Mouse (Mus musculus): ENCODE results near the gene Arhgap29. TPM values are rescaled to one million over a fixed set of nuclear protein-coding genes. Genes with fewer than 3 reads are reported as not detected.

Gene Arhgap29
- polyA plus RNA-seq, 1 experiment: not detected

- peaks cover 19% of the 10 kb centered on the region for H3K4me1 ChIP-seq (ENCODE audit: control insufficient read depth)
- H3K27me3 ChIP-seq (ENCODE audit: control insufficient read depth): no peaks in the 10 kb centered on the region
- no peaks in the 10 kb centered on the region for H3K9me3 ChIP-seq (ENCODE audit: control insufficient read depth, low read length)
- H3K36me3 ChIP-seq (ENCODE audit: control insufficient read depth): no peaks in the 10 kb centered on the region
- no peak for TF ChIP-seq GATA1 (IDR thresholded peaks at IDR 0.05; ENCODE audit: low read length)
- TF ChIP-seq TAL1 (IDR thresholded peaks at IDR 0.05; ENCODE audit: low read length): no peak
- no peak overlapping the region for H3K4me3 ChIP-seq (replicated peaks)
Observed at GRCm38 (mm10) chr3:121969451-121969850, 17.1 kb downstream of the Arhgap29 start.

- H3K4me1 ChIP-seq (ENCODE audit: control insufficient read depth): peaks cover under 1% of the 10 kb centered on the region
- TF ChIP-seq GATA1 (IDR thresholded peaks at IDR 0.05; ENCODE audit: low read length) (no peak), TAL1 (IDR thresholded peaks at IDR 0.05; ENCODE audit: low read length) (no peak)
- H3K4me3 ChIP-seq (replicated peaks): no peak overlapping the region
- no peaks in the 10 kb centered on the region for H3K9me3 ChIP-seq (ENCODE audit: control insufficient read depth, low read length)
- no peaks in the 10 kb centered on the region for H3K27me3 ChIP-seq (ENCODE audit: control insufficient read depth)
- no peaks in the 10 kb centered on the region for H3K36me3 ChIP-seq (ENCODE audit: control insufficient read depth)
Observed at GRCm38 (mm10) chr3:121973761-121974160, 21.4 kb downstream of the Arhgap29 start.

GRCm38 (mm10) chr3:121975381-121975780 lies 23.0 kb downstream of the Arhgap29 start:
- Histone ChIP-seq H3K4me3 (replicated peaks) (no peak overlapping the region), H3K9me3 (ENCODE audit: control insufficient read depth, low read length) (no peaks in the 10 kb centered on the region), H3K4me1 (ENCODE audit: control insufficient read depth) (no peaks in the 10 kb centered on the region), H3K36me3 (ENCODE audit: control insufficient read depth) (no peaks in the 10 kb centered on the region), H3K27me3 (ENCODE audit: control insufficient read depth) (no peaks in the 10 kb centered on the region)
- TF ChIP-seq GATA1 (IDR thresholded peaks at IDR 0.05; ENCODE audit: low read length): no peak
- TF ChIP-seq TAL1 (IDR thresholded peaks at IDR 0.05; ENCODE audit: low read length): no peak

GRCm38 (mm10) chr3:121981306-121981705 lies 29.0 kb downstream of the Arhgap29 start:
- TF ChIP-seq TAL1 (IDR thresholded peaks at IDR 0.05; ENCODE audit: low read length) (no peak), GATA1 (IDR thresholded peaks at IDR 0.05; ENCODE audit: low read length) (no peak)
- Histone ChIP-seq H3K36me3 (ENCODE audit: control insufficient read depth) (peaks cover 2% of the 10 kb centered on the region; the same call in 1 of the 2 replicates), H3K27me3 (ENCODE audit: control insufficient read depth) (no peaks in the 10 kb centered on the region), H3K4me1 (ENCODE audit: control insufficient read depth) (no peaks in the 10 kb centered on the region), H3K9me3 (ENCODE audit: control insufficient read depth, low read length) (no peaks in the 10 kb centered on the region), H3K4me3 (replicated peaks) (no peak overlapping the region)

- no peak for TF ChIP-seq TAL1 (IDR thresholded peaks at IDR 0.05; ENCODE audit: low read length)
- TF ChIP-seq GATA1 (IDR thresholded peaks at IDR 0.05; ENCODE audit: low read length): no peak
- H3K9me3 ChIP-seq (ENCODE audit: control insufficient read depth, low read length): no peaks in the 10 kb centered on the region
- H3K4me1 ChIP-seq (ENCODE audit: control insufficient read depth): no peaks in the 10 kb centered on the region
- no peaks in the 10 kb centered on the region for H3K27me3 ChIP-seq (ENCODE audit: control insufficient read depth)
- H3K4me3 ChIP-seq (replicated peaks): no peak overlapping the region
- H3K36me3 ChIP-seq (ENCODE audit: control insufficient read depth): peaks cover 2% of the 10 kb centered on the region; the same call in 1 of the 2 replicates
Observed at GRCm38 (mm10) chr3:121982450-121982849, 30.1 kb downstream of the Arhgap29 start.

GRCm38 (mm10) chr3:121995125-121995524 lies 42.8 kb downstream of the Arhgap29 start:
- Histone ChIP-seq H3K4me1 (ENCODE audit: control insufficient read depth) (no peaks in the 10 kb centered on the region), H3K9me3 (ENCODE audit: control insufficient read depth, low read length) (no peaks in the 10 kb centered on the region), H3K4me3 (replicated peaks) (no peak overlapping the region), H3K27me3 (ENCODE audit: control insufficient read depth) (no peaks in the 10 kb centered on the region), H3K36me3 (ENCODE audit: control insufficient read depth) (no peaks in the 10 kb centered on the region; the same call in 1 of the 2 replicates)
- TF ChIP-seq GATA1 (IDR thresholded peaks at IDR 0.05; ENCODE audit: low read length) (no peak), TAL1 (IDR thresholded peaks at IDR 0.05; ENCODE audit: low read length) (no peak)

- Histone ChIP-seq H3K27me3 (ENCODE audit: control insufficient read depth) (no peaks in the 10 kb centered on the region), H3K36me3 (ENCODE audit: control insufficient read depth) (peaks cover 3% of the 10 kb centered on the region; the same call in 1 of the 2 replicates), H3K9me3 (ENCODE audit: control insufficient read depth, low read length) (no peaks in the 10 kb centered on the region), H3K4me1 (ENCODE audit: control insufficient read depth) (no peaks in the 10 kb centered on the region), H3K4me3 (replicated peaks) (no peak overlapping the region)
- TF ChIP-seq GATA1 (IDR thresholded peaks at IDR 0.05; ENCODE audit: low read length) (no peak), TAL1 (IDR thresholded peaks at IDR 0.05; ENCODE audit: low read length) (no peak)
Observed at GRCm38 (mm10) chr3:121999934-122000333, 47.6 kb downstream of the Arhgap29 start.

- Histone ChIP-seq H3K4me1 (ENCODE audit: control insufficient read depth) (no peaks in the 10 kb centered on the region), H3K4me3 (replicated peaks) (no peak overlapping the region), H3K9me3 (ENCODE audit: control insufficient read depth, low read length) (no peaks in the 10 kb centered on the region), H3K27me3 (ENCODE audit: control insufficient read depth) (no peaks in the 10 kb centered on the region), H3K36me3 (ENCODE audit: control insufficient read depth) (peaks cover 3% of the 10 kb centered on the region; the same call in 1 of the 2 replicates)
- no peak for TF ChIP-seq TAL1 (IDR thresholded peaks at IDR 0.05; ENCODE audit: low read length)
- TF ChIP-seq GATA1 (IDR thresholded peaks at IDR 0.05; ENCODE audit: low read length): no peak
Observed at GRCm38 (mm10) chr3:122001568-122001967, 49.2 kb downstream of the Arhgap29 start.

GRCm38 (mm10) chr3:122009818-122010217 lies 57.5 kb downstream of the Arhgap29 start:
- peaks cover 5% of the 10 kb centered on the region; the same call in 1 of the 2 replicates for H3K36me3 ChIP-seq (ENCODE audit: control insufficient read depth)
- no peak for TF ChIP-seq TAL1 (IDR thresholded peaks at IDR 0.05; ENCODE audit: low read length)
- TF ChIP-seq GATA1 (IDR thresholded peaks at IDR 0.05; ENCODE audit: low read length): no peak

GRCm38 (mm10) chr3:122010292-122010691 lies 58.0 kb downstream of the Arhgap29 start:
- Histone ChIP-seq H3K4me3 (replicated peaks) (no peak overlapping the region), H3K9me3 (ENCODE audit: control insufficient read depth, low read length) (no peaks in the 10 kb centered on the region), H3K27me3 (ENCODE audit: control insufficient read depth) (no peaks in the 10 kb centered on the region), H3K4me1 (ENCODE audit: control insufficient read depth) (no peaks in the 10 kb centered on the region), H3K36me3 (ENCODE audit: control insufficient read depth) (peaks cover 5% of the 10 kb centered on the region; the same call in 1 of the 2 replicates)
- TF ChIP-seq TAL1 (IDR thresholded peaks at IDR 0.05; ENCODE audit: low read length) (no peak), GATA1 (IDR thresholded peaks at IDR 0.05; ENCODE audit: low read length) (no peak)

More at GRCm38 (mm10) chr3:122009818-122010217, 57.5 kb downstream of the Arhgap29 start:
- no peaks in the 10 kb centered on the region for H3K9me3 ChIP-seq (ENCODE audit: control insufficient read depth, low read length)
- H3K4me3 ChIP-seq (replicated peaks): no peak overlapping the region
- no peaks in the 10 kb centered on the region for H3K27me3 ChIP-seq (ENCODE audit: control insufficient read depth)
- no peaks in the 10 kb centered on the region for H3K4me1 ChIP-seq (ENCODE audit: control insufficient read depth)

Data from erythroblast, embryonic 14.5 days (primary cell).